Mouse (Mus musculus) lung, postnatal 0 days (tissue): ENCODE measurements around the gene Gpc5.

Experiments used
- CTCF ChIP-seq: IDR thresholded peaks from 2 replicates; pipeline ENCODE4 v1.5.1; 2016; ENCODE audit warnings: antibody characterized with exemption, mild to moderate bottlenecking
- EP300 ChIP-seq: IDR thresholded peaks from 2 replicates; pipeline ENCODE4 v1.6.1; 2016; ENCODE audit warnings: antibody characterized with exemption, mild to moderate bottlenecking, control low read depth

GRCm38 (mm10) chr14:115392894-115393524 is 301.0 kb downstream of the Gpc5 start:
- TF ChIP-seq CTCF (peak; percentile 75), EP300 (no peak)
